Mouse (Mus musculus) hindbrain, postnatal 0 days (tissue): ENCODE measurements at regions not wholly inside any gene's neighbourhood (a gene's known extent, or its start where the extent isn't known, plus 50 kb on each side); places are given as distances from the start of the nearest gene placed in this dataset.

Experiments used
- ATAC-seq: fragments of 200-750 bp; cut with Nextera tagmentation; 2 replicates; pipeline ENCODE4 v1.8.0; 2017; ENCODE audit warnings: mild to moderate bottlenecking, moderate TSS enrichment, moderate library complexity
- DNase-seq: peaks from one replicate; pipeline ENCODE4 v3.0.0-alpha.2; 2015; ENCODE audit warnings: low spot score
- H3K27ac ChIP-seq: fragments of 300-500 bp; sonication (generic); 2 replicates; pipeline ENCODE4 v1.5.1; 2014; ENCODE audit warnings: mild to moderate bottlenecking
- H3K27me3 ChIP-seq: fragments of 300-500 bp; sonication (generic); 2 replicates; pipeline ENCODE4 v1.6.1; 2014; ENCODE audit warnings: low read length, mixed read lengths; ENCODE audit not compliant: insufficient read depth
- H3K36me3 ChIP-seq: fragments of 300-500 bp; sonication (generic); 2 replicates; pipeline ENCODE4 v1.6.1; 2014; ENCODE audit warnings: low read length, mixed read lengths; ENCODE audit not compliant: insufficient read depth
- H3K4me1 ChIP-seq: fragments of 300-500 bp; sonication (generic); 2 replicates; pipeline ENCODE4 v1.6.1; 2014; ENCODE audit warnings: antibody characterized with exemption, low read length, mixed read lengths; ENCODE audit not compliant: insufficient read depth
- H3K4me2 ChIP-seq: fragments of 300-500 bp; sonication (generic); 2 replicates; pipeline ENCODE4 v1.6.1; 2014; ENCODE audit warnings: low read depth, mild to moderate bottlenecking, low read length, moderate library complexity, mixed read lengths
- H3K4me3 ChIP-seq: fragments of 300-500 bp; sonication (generic); 2 replicates; pipeline ENCODE4 v1.5.1; 2014; ENCODE audit warnings: low read length
- H3K9ac ChIP-seq: fragments of 300-500 bp; sonication (generic); replicated peaks from 2 replicates; pipeline ENCODE4 v1.6.1; 2014; ENCODE audit warnings: mild to moderate bottlenecking, low read length, moderate library complexity, mixed read lengths
- H3K9me3 ChIP-seq: fragments of 300-500 bp; sonication (generic); 2 replicates; pipeline ENCODE4 v1.6.1; 2016; ENCODE audit warnings: low read length, mixed read lengths
- CTCF ChIP-seq: IDR thresholded peaks from 2 replicates; pipeline ENCODE4 v1.5.1; 2016; ENCODE audit warnings: antibody characterized with exemption, control low read depth, low read depth
- WGBS: fragments of 180-500 bp; shearing (Covaris S2); extraction: QIAGEN DNeasy Blood & Tissue Kit; methylation state at CpG from one replicate; pipeline ENCODE4 v1.1.7; 2014; 5-methylcytosine and 5-hydroxymethylcytosine counted together

DNA sequence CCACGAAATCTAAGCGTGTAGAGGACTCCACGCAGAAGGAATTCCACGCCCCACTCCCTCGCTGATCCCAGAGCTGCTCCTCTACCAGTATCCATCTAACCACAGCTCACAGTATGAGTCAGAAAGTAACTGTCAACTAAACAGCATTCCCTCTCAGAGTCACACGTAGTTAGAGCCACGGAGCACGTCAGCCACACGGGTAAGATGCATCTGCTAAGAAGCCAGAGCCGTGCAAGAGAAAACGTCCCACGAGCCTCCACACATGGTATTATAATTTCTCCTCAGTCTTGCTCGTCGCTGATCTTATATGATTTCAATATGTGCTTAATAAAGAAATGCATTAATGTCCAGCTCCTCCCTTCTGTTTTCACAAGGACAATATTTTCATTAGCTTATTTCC, 176.1 kb upstream of the Klf7 start:
- H3K36me3 ChIP-seq: no peaks in the 10 kb centered on the region
- H3K4me1 ChIP-seq: peaks cover 5% of the 10 kb centered on the region
- DNase-seq (no peak), ATAC-seq (no peak)
- H3K27ac ChIP-seq: no peak overlapping the region
- 72% methylated on average over 14 of the region's 14 CpGs for WGBS
- no peaks in the 10 kb centered on the region for H3K27me3 ChIP-seq
- no peak overlapping the region for H3K4me2 ChIP-seq
- H3K9me3 ChIP-seq: no peaks in the 10 kb centered on the region
- TF ChIP-seq CTCF: no peak
- H3K9ac ChIP-seq: no peak overlapping the region
- no peak overlapping the region for H3K4me3 ChIP-seq

DNA sequence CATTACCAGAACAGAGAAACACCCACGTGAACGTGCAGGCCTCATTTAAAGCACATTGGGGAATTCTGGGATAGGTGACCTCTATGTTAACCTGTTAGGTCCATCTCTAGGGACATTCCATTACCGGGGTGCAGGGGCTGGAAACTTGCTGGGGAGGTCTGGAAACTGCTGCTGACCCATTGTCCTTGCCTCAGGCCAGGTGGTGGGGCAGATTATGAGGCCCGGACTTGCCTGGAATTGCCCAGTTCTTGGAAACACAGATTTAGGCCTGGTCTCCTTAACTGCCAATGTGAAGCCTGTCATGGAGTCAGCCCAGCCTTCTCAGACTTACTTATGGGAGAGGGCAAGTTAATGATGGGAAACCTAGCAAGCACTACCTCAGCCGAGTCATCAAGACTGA, 175.3 kb upstream of the Klf7 start:
- no peaks in the 10 kb centered on the region for H3K27me3 ChIP-seq
- H3K4me1 ChIP-seq: peaks cover 5% of the 10 kb centered on the region
- DNase-seq (no peak), ATAC-seq (no peak)
- TF ChIP-seq CTCF: no peak
- H3K9me3 ChIP-seq: no peaks in the 10 kb centered on the region
- no peak overlapping the region for H3K27ac ChIP-seq
- H3K4me2 ChIP-seq: no peak overlapping the region
- 90% methylated on average over 5 of the region's 5 CpGs for whole genome bisulfite sequencing
- no peak overlapping the region for H3K4me3 ChIP-seq
- no peaks in the 10 kb centered on the region for H3K36me3 ChIP-seq
- H3K9ac ChIP-seq: no peak overlapping the region

DNA sequence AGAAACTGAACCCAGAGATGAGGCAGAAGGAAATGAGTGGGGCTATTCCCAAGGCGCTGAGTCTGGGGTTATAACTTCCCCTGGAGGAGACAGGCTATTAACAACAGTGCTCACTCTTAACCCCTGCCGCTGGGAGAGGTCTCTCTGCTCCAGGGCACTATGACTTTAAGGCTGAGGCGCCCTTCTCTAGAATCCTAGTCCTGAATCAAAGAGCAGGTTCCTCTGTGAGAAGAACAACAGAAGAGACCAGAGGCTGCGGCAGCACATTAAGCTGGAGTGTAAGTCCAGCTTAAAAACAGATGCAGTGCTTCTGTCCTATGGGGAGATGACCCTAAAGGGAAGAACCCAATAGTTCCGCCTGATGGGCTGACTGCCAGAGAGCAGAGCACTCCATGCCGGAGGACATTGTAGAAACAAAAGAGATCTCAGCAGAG, 173.4 kb upstream of the Klf7 start:
- no peak for TF ChIP-seq CTCF
- H3K36me3 ChIP-seq: no peaks in the 10 kb centered on the region
- H3K27me3 ChIP-seq: no peaks in the 10 kb centered on the region
- H3K9ac ChIP-seq: no peak overlapping the region
- 24% methylated on average over 6 of the region's 6 CpGs for WGBS
- 0 out of 2 replicates have a peak overlapping the region, but pooled peaks have one; percentile 54 for H3K27ac ChIP-seq
- H3K9me3 ChIP-seq: no peaks in the 10 kb centered on the region
- DNase-seq (peak; percentile 43), ATAC-seq (0 out of 2 replicates have a peak, but pooled peaks have one; percentile 35)
- H3K4me1 ChIP-seq: peaks cover 5% of the 10 kb centered on the region
- H3K4me2 ChIP-seq: no peak overlapping the region
- no peak overlapping the region for H3K4me3 ChIP-seq

DNA sequence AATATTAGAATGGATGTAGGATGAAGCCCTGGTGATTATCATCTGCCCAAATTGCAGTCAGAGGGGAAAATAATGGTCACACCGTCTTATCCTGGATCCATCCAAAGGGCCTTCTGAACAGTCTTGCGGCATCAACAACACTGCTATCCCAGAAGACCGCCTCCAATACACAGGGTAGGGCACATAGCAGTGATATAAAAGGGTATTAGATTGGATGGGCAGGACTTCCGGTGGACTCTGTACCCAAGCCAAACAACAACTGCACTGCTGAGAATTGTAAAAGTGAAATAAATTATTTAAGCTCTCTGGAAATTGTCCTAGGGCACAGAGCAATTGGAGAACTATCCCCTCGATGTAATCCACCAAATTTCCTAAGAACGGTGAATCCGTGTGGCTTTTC, 173.0 kb upstream of the Klf7 start:
- Histone ChIP-seq H3K9me3 (no peaks in the 10 kb centered on the region), H3K36me3 (no peaks in the 10 kb centered on the region), H3K27me3 (no peaks in the 10 kb centered on the region), H3K4me1 (peaks cover 5% of the 10 kb centered on the region), H3K4me2 (no peak overlapping the region), H3K9ac (no peak overlapping the region), H3K27ac (0 out of 2 replicates have a peak overlapping the region, but pooled peaks have one; percentile 54), H3K4me3 (no peak overlapping the region)
- TF ChIP-seq CTCF: no peak
- no peak for DNase-seq
- WGBS: 78% methylated on average over 7 of the region's 7 CpGs
- no peak for ATAC-seq

GRCm38 (mm10) chr1:64288812-64289447, 166.8 kb upstream of the Klf7 start:
- Histone ChIP-seq H3K27ac (peak overlapping the region; percentile 45; the same call in 1 of the 2 replicates), H3K4me1 (0 out of 2 replicates have a peak, but pooled peaks cover 5% of the 10 kb centered on the region), H3K9ac (0 out of 2 replicates have a peak overlapping the region, but pooled peaks have one; percentile 13), H3K4me2 (peak overlapping the region; percentile 28; the same call in 1 of the 2 replicates), H3K36me3 (no peaks in the 10 kb centered on the region), H3K4me3 (no peak overlapping the region), H3K9me3 (no peaks in the 10 kb centered on the region), H3K27me3 (no peaks in the 10 kb centered on the region)
- 48% methylated on average over 12 of the region's 12 CpGs for WGBS
- TF ChIP-seq CTCF: no peak
- DNase-seq (peak; percentile 43), ATAC-seq (peak; percentile 85)

DNA sequence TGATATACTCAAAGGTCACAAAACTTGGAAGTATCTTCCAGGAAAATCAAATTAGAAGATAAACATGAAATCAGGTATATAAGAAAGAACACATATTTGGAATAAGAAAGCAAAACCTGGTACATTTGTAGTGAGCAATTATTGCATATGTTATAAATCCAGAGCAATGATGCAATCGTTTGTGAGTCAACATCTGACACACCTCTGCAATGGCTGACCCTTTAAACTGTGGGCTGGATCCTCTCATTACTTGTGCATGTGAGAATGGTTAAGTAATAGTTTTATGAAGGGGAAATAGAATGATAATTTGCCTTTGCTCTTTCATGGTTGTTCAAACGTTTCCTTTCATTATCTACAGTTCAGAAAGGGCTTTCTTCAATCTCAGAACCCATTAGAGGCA, 165.0 kb upstream of the Klf7 start:
- H3K4me3 ChIP-seq: no peak overlapping the region
- no peak overlapping the region for H3K4me2 ChIP-seq
- DNase-seq (no peak), ATAC-seq (no peak)
- no peak overlapping the region for H3K27ac ChIP-seq
- 0 out of 2 replicates have a peak, but pooled peaks cover 5% of the 10 kb centered on the region for H3K4me1 ChIP-seq
- TF ChIP-seq CTCF: no peak
- H3K9ac ChIP-seq: no peak overlapping the region
- WGBS: 84% methylated on average over 2 of the region's 2 CpGs
- H3K36me3 ChIP-seq: no peaks in the 10 kb centered on the region
- no peaks in the 10 kb centered on the region for H3K27me3 ChIP-seq
- no peaks in the 10 kb centered on the region for H3K9me3 ChIP-seq

- Histone ChIP-seq H3K4me3 (no peak overlapping the region), H3K36me3 (no peaks in the 10 kb centered on the region), H3K9ac (no peak overlapping the region), H3K9me3 (no peaks in the 10 kb centered on the region), H3K4me2 (no peak overlapping the region), H3K27me3 (no peaks in the 10 kb centered on the region), H3K4me1 (0 out of 2 replicates have a peak, but pooled peaks cover 5% of the 10 kb centered on the region), H3K27ac (no peak overlapping the region)
- no peak for ATAC-seq
- WGBS: 76% methylated on average over 8 of the region's 8 CpGs
- no peak for TF ChIP-seq CTCF
- DNase-seq: no peak
These were observed 162.6 kb upstream of the Klf7 start for GRCm38 (mm10) chr1:64284656-64285055.
